Mouse (Mus musculus) limb, embryonic 14.5 days (tissue): ENCODE results near the gene Rgs3. TPM values are rescaled to one million over a fixed set of nuclear protein-coding genes. Genes with fewer than 3 reads are reported as not detected.

Experiments used
- ATAC-seq: fragments of 200-750 bp; cut with Nextera tagmentation; 2 replicates; pipeline ENCODE4 v1.8.0; 2017; ENCODE audit warnings: low read depth, moderate number of reproducible peaks, moderate TSS enrichment; ENCODE audit not compliant: low FRiP score
- DNase-seq: peaks from one replicate; pipeline ENCODE4 v3.0.0-alpha.2; 2015; ENCODE audit warnings: low spot score
- H3K27ac ChIP-seq: fragments of 300-500 bp; sonication (generic); replicated peaks from 2 replicates; pipeline ENCODE4 v1.5.1; 2014; ENCODE audit warnings: low read depth, mild to moderate bottlenecking, low read length, moderate library complexity, mixed read lengths
- H3K27me3 ChIP-seq: fragments of 300-500 bp; sonication (generic); 2 replicates; pipeline ENCODE4 v1.6.1; 2014; ENCODE audit warnings: low read length, mixed read lengths; ENCODE audit not compliant: control insufficient read depth, insufficient read depth
- H3K36me3 ChIP-seq: fragments of 300-500 bp; sonication (generic); 2 replicates; pipeline ENCODE4 v1.6.1; 2014; ENCODE audit warnings: mild to moderate bottlenecking, low read length, moderate library complexity, mixed read lengths; ENCODE audit not compliant: control insufficient read depth, insufficient read depth
- H3K4me1 ChIP-seq: fragments of 300-500 bp; sonication (generic); 2 replicates; pipeline ENCODE4 v1.6.1; 2014; ENCODE audit warnings: antibody characterized with exemption, low read length, mixed read lengths; ENCODE audit not compliant: control insufficient read depth, insufficient read depth
- H3K4me2 ChIP-seq: fragments of 300-500 bp; sonication (generic); replicated peaks from 2 replicates; pipeline ENCODE4 v1.6.1; 2014; ENCODE audit warnings: low read depth, mild to moderate bottlenecking, low read length, moderate library complexity; ENCODE audit not compliant: severe bottlenecking
- H3K4me3 ChIP-seq: fragments of 300-500 bp; sonication (generic); replicated peaks from 2 replicates; pipeline ENCODE4 v1.5.1; 2014; ENCODE audit warnings: low read length
- H3K9ac ChIP-seq: fragments of 300-500 bp; sonication (generic); 2 replicates; pipeline ENCODE4 v1.6.1; 2014; ENCODE audit warnings: mild to moderate bottlenecking, low read depth, low read length, moderate library complexity; ENCODE audit not compliant: severe bottlenecking
- H3K9me3 ChIP-seq: fragments of 300-500 bp; sonication (generic); 2 replicates; pipeline ENCODE4 v1.6.1; 2016; ENCODE audit warnings: low read length; ENCODE audit not compliant: control insufficient read depth
- POLR2A ChIP-seq: fragments of 200-500 bp; IDR thresholded peaks from 2 replicates; pipeline ENCODE4 v1.8.0; 2012; ENCODE audit warnings: inconsistent platforms, mild to moderate bottlenecking, moderate library complexity, borderline replicate concordance; ENCODE audit not compliant: insufficient read depth, insufficient read length; ENCODE audit errors: extremely low read depth
- WGBS: fragments of 180-500 bp; shearing (Covaris S2); extraction: QIAGEN DNeasy Blood & Tissue Kit; methylation state at CpG from one replicate; pipeline ENCODE4 v1.1.7; 2014; 5-methylcytosine and 5-hydroxymethylcytosine counted together
- polyA plus RNA-seq, 2 experiments: library from polyadenylated mRNA; depleted of rRNA in 1 of 2; stranded (reverse) in 1 of 2; unstranded in 1 of 2; fragments of >200 nt; fragmentation: Nextera tagmentation in 1 of 2; extraction: Ambion mirVana in 1 of 2; gene quantifications; 2 replicates each; pipeline versions ENCODE4 v1.2.1 to v1.2.3; 2012 to 2014

Gene Rgs3
- polyA plus RNA-seq (2012; rRNA removed) = 67.6 and 68.2 TPM in 2 replicates
- polyA plus RNA-seq (2014; fragmentation: Nextera tagmentation; extraction: Ambion mirVana) = 37.6 and 40.2 TPM in 2 replicates

DNA sequence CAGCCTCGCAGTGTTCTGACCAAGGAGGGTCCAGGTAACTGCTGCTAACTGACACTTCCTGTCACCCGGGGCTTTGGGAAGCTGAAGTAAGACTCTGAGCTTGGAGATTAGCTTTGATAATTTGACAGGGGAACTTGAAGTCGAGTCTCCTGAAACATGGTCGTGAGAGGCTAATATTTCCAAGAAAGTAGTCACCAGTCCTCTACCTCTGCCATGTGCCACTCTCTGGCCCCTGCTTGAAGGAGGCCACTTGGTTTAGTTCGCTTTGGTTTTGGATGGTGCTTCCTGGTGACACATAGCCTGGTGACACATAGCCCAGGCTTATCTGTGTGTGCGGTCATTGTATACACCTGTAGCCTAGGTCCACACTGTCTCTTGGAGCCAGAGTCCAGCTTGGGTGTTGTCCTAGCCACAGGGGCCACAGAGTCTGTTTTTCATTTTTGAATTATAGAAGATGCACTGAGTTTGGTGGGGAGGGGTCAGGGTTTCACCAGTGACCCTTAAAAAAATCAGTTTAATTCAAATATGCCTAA lies at the start of gene Rgs3:
TSS of gene Rgs3 (plus strand) at position 51 of the 533 bp plus-strand sequence.
- Histone ChIP-seq H3K9ac (no peak within 1 kb of the TSS), H3K4me3 (no peak within 1 kb of the TSS), H3K27ac (no peak within 1 kb of the TSS), H3K9me3 (no peaks in the 10 kb centered on the region), H3K36me3 (no peaks in the 10 kb centered on the region), H3K27me3 (no peaks in the 10 kb centered on the region), H3K4me2 (no peak within 1 kb of the TSS), H3K4me1 (0 out of 2 replicates have a peak, but pooled peaks cover 5% of the 10 kb centered on the region)
- ATAC-seq (no peak), DNase-seq (no peak)
- 55% methylated on average over 6 of the region's 6 CpGs for WGBS
- no peak for TF ChIP-seq POLR2A

DNA sequence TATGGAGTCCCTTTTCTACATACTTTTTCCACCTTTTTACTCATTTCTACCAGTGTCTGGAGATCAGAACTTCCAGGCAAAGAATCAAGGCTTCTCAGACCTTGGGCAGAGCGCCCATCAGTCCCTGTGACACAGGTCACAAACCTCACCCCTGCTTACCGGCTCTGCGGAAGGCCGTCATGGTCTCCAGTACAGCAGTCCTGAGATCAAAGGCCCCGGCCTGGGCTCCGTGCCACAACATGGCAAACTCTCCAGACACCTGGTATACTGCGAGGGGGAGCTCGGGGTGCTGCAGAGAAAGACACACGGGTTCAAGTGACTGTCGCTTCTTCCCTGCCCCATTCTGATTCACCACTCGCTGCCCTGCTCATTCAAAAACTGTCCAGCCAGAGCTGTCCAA lies 49.7 kb upstream of the Rgs3 start:
- TF ChIP-seq POLR2A = no peak
- Histone ChIP-seq H3K27ac (no peak overlapping the region), H3K4me2 (no peak overlapping the region), H3K4me3 (no peak overlapping the region), H3K9me3 (no peaks in the 10 kb centered on the region), H3K27me3 (no peaks in the 10 kb centered on the region), H3K4me1 (no peaks in the 10 kb centered on the region), H3K9ac (no peak overlapping the region), H3K36me3 (peaks cover 74% of the 10 kb centered on the region)
- no peak for DNase-seq
- WGBS = 88% methylated on average over 11 of the region's 11 CpGs
- ATAC-seq = no peak

DNA sequence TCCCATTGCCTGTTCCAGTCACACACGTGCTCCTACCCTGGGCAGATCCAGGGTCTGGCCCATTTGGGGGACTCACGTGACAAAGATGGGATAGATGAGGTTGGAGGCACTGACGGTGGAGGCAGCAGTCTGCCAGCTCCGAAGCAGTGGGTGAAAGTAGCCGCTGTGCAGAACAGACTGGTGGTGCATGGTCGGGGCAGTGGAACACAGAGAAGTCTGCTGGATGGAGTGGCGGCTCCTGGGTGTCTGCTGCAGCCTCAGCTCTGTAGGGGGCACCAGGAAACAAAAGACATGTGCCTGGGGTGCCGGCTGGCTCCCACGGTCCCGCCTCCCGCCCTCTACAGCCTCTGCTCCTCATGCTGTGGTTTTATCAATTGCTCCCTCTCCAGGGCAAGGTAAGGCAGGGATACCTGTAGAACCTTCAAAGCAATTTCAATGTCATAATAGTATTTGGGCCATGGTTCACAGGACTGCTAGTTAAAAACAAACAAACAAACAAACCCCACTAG lies 45.6 kb upstream of the Rgs3 start:
- H3K4me1 ChIP-seq = peaks cover 17% of the 10 kb centered on the region
- no peak for DNase-seq
- no peaks in the 10 kb centered on the region for H3K27me3 ChIP-seq
- WGBS = 59% methylated on average over 11 of the region's 11 CpGs
- no peak overlapping the region for H3K4me2 ChIP-seq
- H3K9ac ChIP-seq = no peak overlapping the region
- peaks cover 51% of the 10 kb centered on the region for H3K36me3 ChIP-seq
- TF ChIP-seq POLR2A = no peak
- no peak overlapping the region for H3K4me3 ChIP-seq
- no peak overlapping the region for H3K27ac ChIP-seq
- ATAC-seq = no peak
- no peaks in the 10 kb centered on the region for H3K9me3 ChIP-seq

DNA sequence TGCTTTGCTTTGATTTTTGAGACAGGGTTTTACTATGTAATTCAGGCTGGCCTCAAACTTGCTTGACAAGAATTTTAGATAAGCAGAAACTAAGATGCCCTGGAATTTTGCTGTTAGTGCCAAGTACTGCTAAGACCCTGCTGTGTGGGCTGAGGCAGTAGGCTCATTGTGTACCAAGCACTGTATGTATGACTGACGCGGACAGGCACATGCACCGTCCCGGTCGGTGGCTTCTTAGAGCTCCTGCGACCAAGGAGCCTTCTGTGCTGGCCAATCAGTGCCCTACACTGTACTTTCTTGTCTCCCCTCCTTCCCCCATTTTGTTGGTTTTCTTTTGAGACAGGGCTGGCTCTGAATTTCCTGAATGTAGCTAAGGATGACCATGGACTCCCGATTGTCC lies 44.7 kb upstream of the Rgs3 start:
- DNase-seq (no peak), ATAC-seq (no peak)
- Histone ChIP-seq H3K27ac (no peak overlapping the region), H3K4me1 (peaks cover 19% of the 10 kb centered on the region), H3K9ac (no peak overlapping the region), H3K27me3 (no peaks in the 10 kb centered on the region), H3K4me2 (no peak overlapping the region), H3K9me3 (no peaks in the 10 kb centered on the region), H3K36me3 (peaks cover 42% of the 10 kb centered on the region), H3K4me3 (no peak overlapping the region)
- WGBS = 79% methylated on average over 7 of the region's 7 CpGs
- no peak for TF ChIP-seq POLR2A

DNA sequence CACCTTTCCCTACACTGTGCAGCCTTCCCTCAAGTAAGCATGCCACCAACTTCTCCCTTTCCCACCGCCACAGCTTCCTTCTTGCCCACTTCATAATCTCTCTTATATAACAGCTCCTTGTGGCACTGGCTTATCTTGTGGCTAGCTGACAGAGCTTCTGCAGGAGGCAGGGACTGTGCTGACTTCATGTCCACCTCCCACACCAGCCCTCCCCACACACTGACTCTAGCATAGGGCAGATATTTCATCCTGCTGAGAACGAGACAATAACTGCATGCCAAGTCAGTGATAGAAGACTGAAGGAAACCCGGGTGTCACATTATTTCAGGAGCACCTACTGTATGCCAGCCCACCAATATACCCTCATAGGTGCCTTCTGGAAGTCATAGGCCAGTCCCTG lies 44.2 kb upstream of the Rgs3 start:
- 82% methylated on average over 3 of the region's 3 CpGs for WGBS
- H3K36me3 ChIP-seq = peaks cover 37% of the 10 kb centered on the region
- no peak overlapping the region for H3K9ac ChIP-seq
- H3K27me3 ChIP-seq = no peaks in the 10 kb centered on the region
- DNase-seq = no peak
- H3K4me2 ChIP-seq = no peak overlapping the region
- H3K27ac ChIP-seq = no peak overlapping the region
- peaks cover 21% of the 10 kb centered on the region for H3K4me1 ChIP-seq
- no peak for TF ChIP-seq POLR2A
- no peak overlapping the region for H3K4me3 ChIP-seq
- ATAC-seq = no peak
- H3K9me3 ChIP-seq = no peaks in the 10 kb centered on the region
